Mouse (Mus musculus): ENCODE results near the gene Tmem19. TPM values are rescaled to one million over a fixed set of nuclear protein-coding genes. Genes with fewer than 3 reads are reported as not detected.

The Tmem19 gene
- polyA plus RNA-seq (2015; fragmentation: Illumina TruSeq; extraction: RNeasy Lipid Tissue Mini Kit (QIAGEN cat#74804); ENCODE audit: insufficient read depth, low read depth, low replicate concordance) = 3.8 TPM

GRCm38 (mm10) chr10:115361840-115362622 lies at the start of gene Tmem19:
Gene Tmem19 (minus strand): TSS chr10:115362501.

GRCm38 (mm10) chr10:115384221-115385017 lies 22.1 kb upstream of the Tmem19 start, which contains the start of the genes Thap2 and Zfc3h1:
Gene Thap2 (minus strand): TSS chr10:115384443.
Gene Zfc3h1 (plus strand): TSS chr10:115384959.

DNA sequence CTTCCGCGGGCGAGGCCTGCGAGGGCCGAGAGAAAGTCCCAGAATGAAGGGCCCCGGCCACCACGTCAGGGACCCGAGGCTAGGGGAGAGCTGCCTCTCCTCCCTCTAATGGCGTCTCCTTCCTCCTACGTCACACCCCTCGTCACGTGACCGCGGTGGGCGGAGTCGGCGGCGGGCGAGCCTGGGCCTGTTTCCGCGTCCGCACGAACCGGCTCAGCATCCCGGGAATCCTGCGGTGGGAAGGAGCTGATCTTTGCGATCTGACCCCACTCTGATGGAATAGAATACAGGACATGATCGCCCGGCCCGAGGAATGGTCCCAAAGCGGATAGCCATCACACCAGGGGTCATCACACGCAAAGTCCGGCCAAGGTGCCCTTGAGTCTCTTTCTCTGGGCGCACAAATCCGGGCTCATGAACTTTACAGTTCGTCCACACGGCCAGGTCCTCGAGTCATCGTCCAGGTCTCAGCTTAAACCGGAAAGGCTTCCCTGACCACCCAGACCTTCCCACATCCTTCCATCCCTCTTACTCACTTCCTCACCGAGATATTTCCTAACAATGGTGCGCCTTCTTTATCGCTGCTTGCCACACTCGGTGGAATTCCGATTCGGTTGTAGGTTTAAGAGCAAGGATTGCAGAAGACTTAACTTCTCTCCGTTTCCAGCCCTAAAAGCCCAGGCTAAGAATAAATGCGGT lies 46.7 kb downstream of the Tmem19 start, which contains the start of gene Rab21:
Rab21 (minus strand) TSS at position 122 of the 699 bp plus-strand sequence.

Other genes with a start within 250 kb of the Tmem19 start
- gene Tph2, start 177.5 kb downstream of the Tmem19 start, polyA plus RNA-seq (2015; fragmentation: Illumina TruSeq; extraction: RNeasy Lipid Tissue Mini Kit (QIAGEN cat#74804); ENCODE audit: insufficient read depth, low read depth, low replicate concordance) = not detected
- gene Tbc1d15, start 111.0 kb downstream of the Tmem19 start, polyA plus RNA-seq (2015; fragmentation: Illumina TruSeq; extraction: RNeasy Lipid Tissue Mini Kit (QIAGEN cat#74804); ENCODE audit: insufficient read depth, low read depth, low replicate concordance) = 10.8 TPM
- gene Rab21, start 46.9 kb downstream of the Tmem19 start, polyA plus RNA-seq (2015; fragmentation: Illumina TruSeq; extraction: RNeasy Lipid Tissue Mini Kit (QIAGEN cat#74804); ENCODE audit: insufficient read depth, low read depth, low replicate concordance) = 6.8 TPM
- 4.8 TPM for gene Thap2, start 21.9 kb upstream of the Tmem19 start, polyA plus RNA-seq (2015; fragmentation: Illumina TruSeq; extraction: RNeasy Lipid Tissue Mini Kit (QIAGEN cat#74804); ENCODE audit: insufficient read depth, low read depth, low replicate concordance)
- gene Zfc3h1, start 22.5 kb upstream of the Tmem19 start, polyA plus RNA-seq (2015; fragmentation: Illumina TruSeq; extraction: RNeasy Lipid Tissue Mini Kit (QIAGEN cat#74804); ENCODE audit: insufficient read depth, low read depth, low replicate concordance) = 47.3 TPM
- gene A930009A15Rik, start 207.5 kb upstream of the Tmem19 start, polyA plus RNA-seq (2015; fragmentation: Illumina TruSeq; extraction: RNeasy Lipid Tissue Mini Kit (QIAGEN cat#74804); ENCODE audit: insufficient read depth, low read depth, low replicate concordance) = not detected
- gene Lgr5, start 225.3 kb upstream of the Tmem19 start, polyA plus RNA-seq (2015; fragmentation: Illumina TruSeq; extraction: RNeasy Lipid Tissue Mini Kit (QIAGEN cat#74804); ENCODE audit: insufficient read depth, low read depth, low replicate concordance) = not detected

All from pancreas, adult 10 weeks (tissue).